Mouse (Mus musculus): ENCODE results near the gene Ldb1.
"Not testable (repeated sequence)": the region's sequence is repeated elsewhere in the genome, so short reads cannot be mapped to it uniquely, and the experiment has no call there.

The Ldb1 gene

DNA sequence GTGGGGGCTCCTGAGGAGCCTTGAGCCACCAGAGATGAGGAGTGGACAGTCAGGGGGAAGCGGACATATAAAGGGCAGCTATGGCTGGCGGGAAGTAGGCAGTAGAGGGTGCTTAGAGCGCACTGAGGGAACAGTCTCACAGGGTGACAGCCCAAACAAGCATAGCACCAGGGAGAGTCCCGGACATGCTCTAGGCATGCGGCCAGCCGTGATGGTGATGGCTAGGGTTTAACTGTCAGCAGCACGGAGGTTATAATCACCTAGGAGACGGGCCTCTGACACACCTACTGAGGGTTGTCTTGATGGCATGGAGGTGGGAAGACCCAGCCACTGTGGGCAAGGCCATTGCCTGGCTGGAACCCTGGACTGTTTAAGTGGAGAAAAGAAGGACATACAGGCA lies 18.4 kb downstream of the Ldb1 start:
- DNase-seq, result no peak

DNA sequence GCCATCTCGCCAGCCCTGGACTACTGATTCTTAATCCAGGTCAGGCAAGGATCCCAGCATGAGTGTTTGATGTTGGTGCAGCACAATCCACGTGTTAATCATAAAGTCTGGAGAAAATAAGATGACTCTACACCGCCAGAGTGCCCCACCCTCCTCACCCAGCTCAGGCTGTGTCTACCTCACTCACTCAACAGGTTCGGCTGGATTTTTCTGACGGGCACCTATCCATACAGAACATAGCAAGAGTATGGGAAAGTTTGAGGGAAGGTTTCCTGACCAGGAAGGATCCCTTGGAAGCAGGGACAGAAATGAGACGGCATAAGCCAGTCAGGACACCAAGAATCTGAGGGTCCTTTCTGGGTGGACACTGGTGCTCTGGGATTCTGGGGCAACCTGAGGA lies 20.1 kb downstream of the Ldb1 start:
- no peak for DNase-seq

DNA sequence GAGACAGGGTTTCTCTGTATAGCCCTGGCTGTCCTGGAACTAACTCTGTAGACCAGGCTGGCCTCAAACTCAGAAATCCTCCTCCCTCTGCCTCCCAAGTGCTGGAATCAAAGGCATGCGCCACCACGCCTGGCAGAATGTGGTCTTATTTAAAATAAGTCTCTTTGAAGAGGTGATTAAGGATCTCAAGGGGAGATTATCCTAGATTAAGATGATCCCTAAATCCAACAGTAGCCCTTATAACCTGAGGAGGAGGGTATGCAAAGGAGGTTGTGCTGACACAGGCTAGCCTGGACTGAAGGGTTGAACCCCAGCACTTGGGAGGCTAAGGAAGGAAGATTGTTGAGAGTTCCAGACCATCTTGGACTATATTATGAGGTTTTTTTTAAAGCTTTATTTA lies 29.0 kb downstream of the Ldb1 start:
- DNase-seq, result no peak

DNA sequence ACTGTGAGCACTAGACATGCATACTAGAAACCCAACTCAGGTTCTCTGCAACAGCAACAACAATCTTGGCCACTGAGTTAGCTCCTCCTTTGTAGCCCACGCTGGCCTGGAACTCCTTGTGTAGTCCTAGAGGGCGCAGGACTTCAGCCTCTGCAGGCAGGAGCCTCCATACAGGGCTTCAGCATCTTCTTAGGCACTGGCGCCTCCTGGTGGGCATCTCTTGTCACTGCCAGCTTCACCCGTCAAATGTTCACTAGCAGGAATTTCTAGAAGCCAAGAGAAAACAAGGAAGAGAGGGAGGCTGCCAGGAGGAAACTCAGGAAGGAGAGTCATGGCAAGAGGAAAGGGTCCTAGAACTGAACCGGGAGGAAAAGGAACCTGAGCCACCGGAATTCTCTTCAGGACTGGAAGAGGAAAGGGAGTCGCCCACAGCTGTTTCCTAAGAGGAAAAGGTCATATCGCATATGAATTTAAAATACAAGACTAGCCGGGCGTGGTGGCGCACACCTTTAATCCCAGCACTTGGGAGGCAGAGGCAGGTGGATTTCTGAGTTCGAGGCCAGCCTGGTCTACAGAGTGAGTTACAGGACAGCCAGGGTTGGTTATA lies 30.3 kb downstream of the Ldb1 start:
- DNase-seq, result peak; percentile 71

DNA sequence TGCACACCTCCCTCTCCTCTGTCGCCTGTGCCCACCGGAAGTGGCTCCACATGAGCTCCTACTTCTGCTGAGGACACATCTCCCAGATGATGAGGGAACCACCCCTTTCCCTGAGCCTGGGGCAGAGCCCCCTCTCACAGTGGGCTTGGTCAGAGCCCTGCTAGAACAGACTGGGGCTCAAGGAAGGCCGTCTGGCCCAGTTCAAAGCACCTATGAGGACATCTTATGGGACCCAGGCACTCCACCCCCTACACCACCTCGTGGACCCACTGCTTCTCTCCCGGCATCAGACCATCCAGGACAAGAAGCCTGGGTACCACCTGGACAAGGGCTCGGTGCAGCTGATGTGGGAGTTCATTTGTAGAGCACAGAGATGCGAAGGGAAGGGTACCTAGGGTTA lies 39.3 kb downstream of the Ldb1 start:
- DNase-seq, result no peak

DNA sequence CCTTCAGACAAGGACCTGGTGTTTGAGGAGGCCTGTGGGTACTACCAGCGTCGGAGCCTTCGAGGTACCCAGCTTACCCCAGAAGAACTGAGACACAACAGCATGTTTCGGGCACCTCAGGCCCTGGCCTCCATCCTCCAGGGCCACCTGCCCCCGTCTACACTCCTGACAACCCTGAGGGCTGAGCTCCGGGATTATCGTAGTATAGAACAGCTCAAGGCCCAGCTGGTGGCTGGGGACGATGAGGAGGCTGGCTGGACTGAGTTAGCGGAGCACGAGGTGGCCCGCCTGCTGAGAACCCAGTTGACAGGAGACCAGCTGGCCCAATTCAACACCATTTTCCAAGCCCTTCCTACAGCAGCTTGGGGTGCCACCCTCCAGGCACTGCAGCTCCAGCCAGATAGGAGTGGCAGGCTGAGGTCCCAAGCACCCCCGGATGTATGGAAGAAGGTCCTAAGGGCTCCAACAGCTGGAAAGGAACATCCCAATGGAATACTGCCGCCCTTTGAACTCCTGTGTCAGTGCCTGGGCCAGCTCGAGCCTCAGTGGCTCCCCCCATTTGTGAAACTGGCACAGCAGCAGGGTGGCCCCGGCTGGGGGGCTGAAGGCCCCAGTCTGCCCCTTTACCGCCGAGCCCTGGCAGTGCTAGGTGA lies 40.1 kb downstream of the Ldb1 start:
- DNase-seq, result no peak

DNA sequence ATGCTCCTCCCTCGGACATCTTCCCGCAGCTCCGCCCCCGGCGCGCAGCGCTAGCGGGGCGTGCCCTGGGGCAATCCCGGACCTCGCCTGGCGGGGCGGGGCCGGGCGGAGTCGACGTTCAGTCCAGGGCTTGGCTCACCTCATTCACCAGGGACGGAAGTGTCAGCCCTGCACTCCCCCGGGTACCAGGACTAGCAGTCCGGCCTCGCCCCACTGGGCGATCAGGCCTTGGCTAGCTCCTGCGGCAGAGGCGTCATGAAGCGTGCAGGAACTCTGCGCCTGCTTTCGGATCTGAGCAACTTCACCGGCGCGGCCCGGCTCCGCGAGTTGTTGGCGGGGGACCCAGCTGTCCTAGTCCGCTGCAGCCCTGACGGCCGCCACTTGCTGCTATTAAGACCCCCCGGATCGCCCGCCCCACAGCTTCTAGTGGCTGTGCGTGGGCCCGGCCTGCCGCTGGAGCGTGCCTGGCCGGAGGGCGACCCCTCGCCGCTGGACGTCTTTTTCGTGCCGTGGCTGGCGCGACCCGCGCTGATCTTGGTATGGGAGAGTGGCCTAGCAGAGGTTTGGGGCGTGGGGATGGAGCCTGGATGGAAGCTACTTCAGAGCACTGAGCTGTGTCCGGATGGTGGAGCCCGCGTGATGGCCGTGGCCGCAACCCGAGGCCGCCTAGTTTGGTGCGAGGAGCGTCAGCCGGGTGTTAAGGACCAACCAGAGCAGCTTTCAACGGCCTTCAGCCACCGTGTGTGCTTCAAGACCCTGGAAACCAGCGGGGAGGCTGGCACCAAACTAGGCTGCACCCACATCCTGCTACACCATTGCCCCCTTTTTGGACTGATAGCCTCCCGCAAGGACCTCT lies 41.4 kb downstream of the Ldb1 start, which contains the start of gene Hps6:
Gene Hps6, plus strand, starts transcription at position 138 of the 856 bp plus-strand sequence.
- DNase-seq, result peak; percentile 72

DNA sequence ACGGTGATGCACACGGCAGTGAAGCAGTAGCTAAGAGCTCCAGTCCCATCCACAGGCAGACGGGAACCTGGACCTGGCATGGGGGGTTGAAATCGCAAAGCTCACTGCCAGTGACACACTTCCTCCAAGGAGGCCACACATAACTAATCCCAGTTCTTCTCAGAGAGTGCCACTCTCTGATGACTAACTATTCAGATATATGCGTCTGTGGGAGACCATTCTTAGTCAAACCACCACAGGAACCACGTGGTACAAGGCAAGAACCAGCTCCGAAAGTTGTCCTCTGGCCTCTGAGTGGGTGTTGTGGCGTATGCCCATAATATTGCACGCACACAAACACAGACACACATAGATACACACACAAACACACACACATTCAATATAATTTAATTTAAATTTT lies 42.7 kb downstream of the Ldb1 start:
- no peak for DNase-seq

DNA sequence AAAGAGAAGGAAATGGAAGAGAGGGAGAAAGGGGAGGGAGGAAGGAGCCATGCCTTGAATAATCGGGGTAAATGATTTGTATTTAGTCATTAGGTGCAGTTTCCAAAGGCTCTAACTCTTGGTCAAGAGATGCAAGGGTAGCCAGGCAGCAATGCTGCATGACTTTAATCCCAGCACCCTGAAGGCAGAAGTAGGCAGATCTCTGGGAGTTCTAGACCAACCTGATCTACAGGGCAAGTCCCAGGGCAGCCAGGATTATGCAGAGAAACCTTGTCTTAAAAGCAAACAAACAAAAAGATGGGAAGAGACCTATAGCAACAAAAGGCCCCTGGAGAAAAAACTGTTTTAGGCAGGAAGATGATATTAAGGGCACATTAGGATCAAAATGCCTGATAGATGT lies 45.6 kb downstream of the Ldb1 start:
- DNase-seq, result no peak

DNA sequence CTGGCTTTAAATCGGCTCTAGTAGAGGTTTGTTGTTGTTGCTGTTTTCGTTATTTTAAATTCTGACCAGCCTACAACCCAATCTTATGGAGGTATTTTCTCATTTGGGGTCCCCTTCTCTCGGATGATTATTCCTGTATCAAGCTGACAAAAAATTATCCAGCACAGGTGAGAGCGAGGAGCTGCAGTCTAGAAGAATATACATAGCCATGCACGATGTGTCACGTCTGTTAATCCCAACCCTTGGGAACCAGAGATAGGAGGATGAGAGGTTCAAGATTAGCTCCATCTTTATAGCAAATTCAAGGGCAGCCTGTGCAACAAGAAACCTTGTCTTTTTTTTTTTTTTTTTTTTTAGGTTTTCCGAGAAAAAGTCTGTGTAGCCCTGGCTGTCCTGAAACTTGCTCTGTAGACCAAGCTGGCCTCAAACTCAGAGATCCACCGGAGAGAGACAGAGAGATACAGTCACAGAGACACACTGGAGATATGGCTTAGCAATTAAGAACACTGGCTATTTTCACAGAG lies 46.3 kb downstream of the Ldb1 start:
- DNase-seq, result no peak

DNA sequence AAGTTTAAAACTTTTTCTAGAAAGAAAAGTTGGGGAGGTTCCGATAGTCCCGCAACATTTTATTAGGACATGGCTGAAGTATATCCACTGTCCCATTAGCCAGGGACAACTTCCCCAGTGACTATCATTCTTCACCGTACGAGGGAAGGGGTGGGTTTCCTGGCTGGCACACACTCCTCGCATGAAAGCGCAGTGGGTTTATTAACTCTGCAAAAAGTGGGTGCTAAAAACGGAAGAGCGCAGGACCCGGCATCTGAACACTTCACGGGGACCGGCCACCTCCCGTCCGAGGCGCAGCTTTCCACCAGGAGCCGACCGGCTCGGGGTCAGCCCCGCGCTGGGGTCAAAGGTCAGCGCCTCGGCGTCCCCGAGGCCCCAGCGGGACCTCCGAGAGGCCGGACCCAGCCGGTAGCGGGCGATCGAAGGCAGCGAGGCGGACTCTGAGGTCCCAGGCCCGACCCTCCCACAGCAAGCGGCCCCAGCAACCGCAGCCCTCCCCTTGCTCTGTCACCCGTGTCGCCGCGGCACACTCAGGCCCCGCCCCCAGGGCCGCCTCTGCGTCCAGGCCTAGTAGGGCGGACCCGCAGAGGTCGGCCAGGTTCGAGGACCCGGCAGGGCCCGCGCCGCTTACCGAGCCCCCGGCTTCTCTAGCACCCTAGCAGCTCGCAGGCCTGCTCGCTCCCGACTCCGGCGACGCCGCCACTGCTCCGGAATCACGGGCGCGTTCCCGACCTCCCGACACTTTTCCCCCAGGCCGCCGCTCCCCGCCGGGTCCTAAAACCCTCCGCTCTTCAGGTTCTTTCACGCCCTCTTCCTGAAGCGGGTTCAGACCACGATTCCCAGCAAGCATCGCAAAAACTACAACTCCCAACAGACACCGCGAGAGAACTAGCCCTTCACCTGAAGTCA lies 47.0 kb downstream of the Ldb1 start, which contains the start of gene Armh3:
Gene Armh3, minus strand, starts transcription at position 704 of the 909 bp plus-strand sequence.
- peak; percentile 93 for DNase-seq

DNA sequence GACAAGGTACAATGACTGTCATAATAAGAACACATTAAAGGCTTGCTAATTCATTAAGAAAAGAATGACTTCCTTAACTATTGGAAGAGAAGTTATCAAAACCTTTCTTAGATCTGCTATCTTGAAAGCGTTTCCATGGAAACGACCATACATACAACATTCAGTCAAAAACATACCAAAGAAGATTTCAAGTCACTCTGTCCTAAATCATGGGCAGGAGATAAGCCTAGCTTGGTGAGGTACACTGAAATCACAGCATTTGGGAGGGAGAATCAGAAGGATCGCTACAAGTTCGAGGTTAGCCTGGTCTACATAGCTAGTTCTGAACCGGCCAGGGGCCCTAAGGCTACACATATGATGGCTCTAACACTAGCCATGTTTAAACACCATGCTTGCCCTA lies 47.6 kb downstream of the Ldb1 start:
- no peak for DNase-seq

DNA sequence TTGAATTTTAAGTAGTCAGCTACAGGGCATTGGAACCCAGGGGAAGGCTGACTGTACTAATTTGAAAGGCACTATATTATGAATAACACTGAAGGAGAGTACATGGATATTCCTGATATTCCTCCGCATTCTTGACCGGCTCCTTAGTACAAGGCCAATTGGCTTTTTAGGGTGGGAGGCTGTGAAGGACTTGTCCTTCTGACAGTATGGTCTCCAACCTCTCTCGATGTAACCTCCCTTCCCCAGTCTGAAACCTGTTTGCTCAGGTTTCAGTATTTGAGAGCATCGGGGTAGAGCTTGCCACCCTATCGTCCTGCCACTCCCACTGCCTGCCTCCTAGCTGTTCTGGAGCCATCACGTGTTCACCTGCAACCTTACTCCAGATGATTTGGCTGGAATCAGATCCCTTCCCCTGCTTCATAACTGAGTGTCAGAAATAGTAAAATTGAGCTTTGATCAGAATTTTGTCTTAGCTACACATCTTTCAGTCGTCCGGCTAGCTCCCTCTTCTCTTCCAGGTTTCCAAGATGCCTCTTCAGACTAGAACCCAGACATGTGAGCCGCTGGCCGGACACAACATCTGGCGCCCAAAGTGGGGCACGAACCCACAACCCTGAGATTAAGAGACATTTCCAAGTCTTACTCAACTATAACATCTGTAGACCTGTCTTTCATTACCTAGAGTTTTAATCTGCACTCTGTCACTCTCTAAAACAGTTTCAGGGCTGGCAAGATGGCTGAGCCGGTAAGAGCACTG lies 50.9 kb downstream of the Ldb1 start:
- no peak for DNase-seq

DNA sequence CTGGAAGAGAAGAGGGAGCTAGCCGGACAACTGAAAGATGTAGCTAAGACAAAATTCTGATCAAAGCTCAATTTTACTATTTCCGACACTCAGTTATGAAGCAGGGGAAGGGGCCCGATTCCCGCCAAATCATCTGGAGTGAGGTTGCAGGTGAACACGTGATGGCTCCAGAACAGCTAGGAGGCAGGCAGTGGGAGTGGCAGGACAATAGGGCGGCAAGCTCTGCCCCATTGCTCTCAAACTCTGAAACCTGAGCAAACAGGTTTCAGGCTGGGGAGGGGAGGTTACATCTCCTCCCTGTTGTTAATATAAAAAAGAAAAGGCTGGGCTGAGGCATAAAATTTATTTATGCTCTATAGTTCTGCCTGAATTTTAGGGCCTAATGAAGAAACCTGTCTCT lies 51.6 kb downstream of the Ldb1 start:
- DNase-seq, result not testable (repeated sequence)

DNA sequence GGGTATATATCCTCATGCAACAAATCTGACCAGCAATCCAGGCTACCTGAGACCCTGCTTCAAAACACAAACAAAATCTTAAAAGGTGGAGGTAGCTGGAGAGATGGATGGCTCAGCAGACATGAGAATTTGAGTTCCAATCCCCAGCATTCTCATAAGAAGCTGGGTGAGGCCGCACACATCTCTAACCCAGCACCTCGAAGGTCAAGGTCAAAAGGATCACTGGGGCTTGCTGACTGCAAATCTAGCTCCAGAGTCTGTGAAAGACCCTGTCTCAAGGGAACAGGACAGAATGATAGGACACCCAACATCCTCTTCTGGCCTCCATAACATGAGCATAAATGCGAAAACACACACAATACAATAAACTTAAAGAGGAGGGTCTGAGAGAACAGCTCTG lies 53.8 kb downstream of the Ldb1 start:
- DNase-seq, result no peak

DNA sequence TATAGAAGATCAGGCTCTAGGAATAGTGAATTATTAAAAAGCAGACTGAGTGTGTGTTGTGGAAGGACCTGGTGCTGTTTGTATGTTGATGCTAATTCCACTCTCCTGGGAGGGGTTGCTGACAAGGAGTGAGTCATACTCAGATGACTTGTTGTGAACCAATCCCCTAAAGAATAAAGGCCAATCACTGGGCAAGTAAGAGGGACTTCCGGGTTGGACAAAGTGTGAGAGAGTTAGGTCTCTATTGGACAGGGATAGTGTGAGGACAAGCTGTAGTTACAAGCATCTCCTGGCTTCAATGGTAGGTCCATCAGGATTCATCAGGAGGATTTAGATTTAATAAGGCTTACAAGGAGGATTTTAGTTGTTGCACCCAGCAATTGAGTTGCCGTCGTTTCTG lies 56.8 kb downstream of the Ldb1 start:
- DNase-seq, result no peak

DNA sequence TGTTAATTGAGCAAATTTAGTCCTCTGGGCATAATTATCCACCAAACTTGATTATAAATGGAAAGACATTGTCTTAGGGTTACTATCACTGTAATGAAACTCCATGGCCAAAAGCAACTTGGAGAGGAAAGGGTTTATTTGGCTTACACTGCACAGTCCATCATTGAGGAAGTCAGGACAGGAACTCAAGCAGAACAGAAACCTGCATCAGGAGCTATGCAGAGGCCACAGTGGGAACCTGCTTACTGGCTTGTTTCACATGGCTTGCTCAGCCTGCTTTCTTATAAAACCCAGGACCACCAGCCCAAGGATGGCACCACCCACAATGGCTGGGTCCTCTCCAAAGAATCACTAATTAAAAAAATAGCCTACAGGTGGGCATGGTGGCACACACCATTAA lies 60.6 kb downstream of the Ldb1 start:
- no peak for DNase-seq
